Mouse (Mus musculus): Measurements from ENCODE around the gene 0610037L13Rik. TPM values are rescaled to one million over a fixed set of nuclear protein-coding genes. Genes with fewer than 3 reads are reported as not detected.

The 0610037L13Rik gene
- total RNA-seq, 2 experiments from 2014 or later, result 56.6 to 62.9 TPM

DNA sequence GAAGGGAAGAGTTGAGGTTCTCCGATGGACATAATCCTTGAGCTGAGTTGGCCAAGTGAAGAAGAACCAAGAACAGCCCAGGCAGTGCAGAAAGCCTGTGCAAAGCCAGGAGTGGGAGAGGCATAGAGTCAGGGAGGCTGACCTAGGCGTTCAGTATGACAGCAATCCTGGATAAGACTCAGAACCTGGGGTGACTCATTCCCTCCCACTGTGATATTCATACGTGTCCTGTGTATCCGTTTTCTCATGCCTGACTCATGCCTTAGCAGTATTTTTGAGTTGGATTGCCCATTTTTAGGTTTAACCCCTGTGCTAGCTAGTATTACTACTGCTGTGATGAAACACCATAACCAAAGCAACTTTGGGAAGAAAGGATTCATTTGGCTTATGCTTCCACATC, 24.7 kb upstream of the 0610037L13Rik start:
- no peak for DNase-seq (ENCODE audit: extremely low spot score in 1 of 2, low spot score in 2 of 2)
- TF ChIP-seq CTCF (IDR thresholded peaks at IDR 0.05), result no peak
- H3K27ac ChIP-seq, result no peak overlapping the region
- intact Hi-C loops (cut with DNase I), result no loop called here
- H3K4me3 ChIP-seq, result no peak overlapping the region

DNA sequence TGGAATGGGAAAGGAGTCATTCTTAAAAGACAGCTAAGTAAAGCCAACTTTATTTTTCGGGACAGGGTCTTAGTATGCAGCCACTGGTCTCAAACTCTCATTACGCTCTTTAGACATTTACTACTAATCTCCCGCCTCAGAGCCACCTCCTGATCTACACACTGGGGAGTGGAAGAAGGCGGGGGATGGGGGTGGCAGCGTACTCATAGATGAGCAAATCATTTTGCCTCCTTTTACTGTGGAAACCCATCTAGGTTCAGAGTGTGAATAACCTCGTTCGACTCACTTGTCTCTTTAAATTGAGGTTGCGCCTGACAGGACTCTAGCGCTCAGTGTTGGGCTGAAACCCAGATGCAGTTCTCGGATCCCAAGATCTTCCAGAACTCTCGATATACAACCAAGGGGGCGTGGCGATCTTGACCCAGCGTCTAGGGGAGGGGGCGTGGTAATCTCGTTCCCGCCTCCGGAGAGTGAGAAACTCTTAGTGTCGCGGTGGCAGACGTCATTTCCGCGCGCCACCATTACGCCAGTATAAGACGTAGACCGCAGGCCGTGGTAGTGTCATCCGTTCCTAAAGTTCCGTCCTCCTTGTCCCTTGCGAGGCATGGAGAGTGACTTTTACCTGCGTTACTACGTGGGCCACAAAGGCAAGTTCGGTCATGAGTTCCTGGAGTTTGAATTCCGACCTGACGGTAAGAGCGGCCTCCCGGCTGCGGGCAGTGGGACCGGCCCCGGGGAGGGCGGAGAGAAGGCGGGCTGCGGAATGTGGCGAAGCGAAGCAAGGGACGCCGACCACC, 10.2 kb upstream of the 0610037L13Rik start, which contains the start of gene Magoh:
Gene Magoh, plus strand, starts transcription at position 502 of the 797 bp plus-strand sequence.
- Histone ChIP-seq H3K27ac (peak within 1 kb of the TSS; percentile 79), H3K4me3 (peak within 1 kb of the TSS; percentile 86)
- DNase-seq (ENCODE audit: extremely low spot score in 1 of 2, low spot score in 2 of 2), result peak; percentile 96 to 97
- no peak for TF ChIP-seq CTCF (IDR thresholded peaks at IDR 0.05)
- intact Hi-C loops (cut with DNase I), result loop anchor here (1.0 kb wide), 1 partner anchor 10 kb away; the partner anchor contains the start of gene 0610037L13Rik

DNA sequence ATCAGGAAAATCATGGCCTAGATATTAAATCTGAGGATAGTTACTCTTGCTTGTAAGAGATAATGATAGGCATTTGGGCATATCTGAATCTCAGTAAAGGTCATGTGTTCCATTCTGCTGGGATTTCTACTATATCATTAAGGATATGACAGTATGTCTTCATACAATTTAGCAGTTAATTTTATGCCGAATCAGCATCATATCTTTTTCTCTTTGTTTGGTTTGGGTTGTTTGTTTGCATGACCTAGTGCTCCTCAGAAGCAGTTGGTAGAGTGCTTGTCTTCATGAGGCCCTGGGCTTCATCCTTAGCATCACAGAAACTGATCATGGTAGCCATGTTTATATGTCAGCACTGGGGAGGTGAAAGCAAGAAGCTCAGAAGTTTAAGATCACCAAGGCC, 8.0 kb upstream of the 0610037L13Rik start:
- no peak overlapping the region for H3K27ac ChIP-seq
- DNase-seq (ENCODE audit: extremely low spot score in 1 of 2, low spot score in 2 of 2), result no peak
- intact Hi-C loops (cut with DNase I), result no loop called here
- no peak overlapping the region for H3K4me3 ChIP-seq
- no peak for TF ChIP-seq CTCF (IDR thresholded peaks at IDR 0.05)

DNA sequence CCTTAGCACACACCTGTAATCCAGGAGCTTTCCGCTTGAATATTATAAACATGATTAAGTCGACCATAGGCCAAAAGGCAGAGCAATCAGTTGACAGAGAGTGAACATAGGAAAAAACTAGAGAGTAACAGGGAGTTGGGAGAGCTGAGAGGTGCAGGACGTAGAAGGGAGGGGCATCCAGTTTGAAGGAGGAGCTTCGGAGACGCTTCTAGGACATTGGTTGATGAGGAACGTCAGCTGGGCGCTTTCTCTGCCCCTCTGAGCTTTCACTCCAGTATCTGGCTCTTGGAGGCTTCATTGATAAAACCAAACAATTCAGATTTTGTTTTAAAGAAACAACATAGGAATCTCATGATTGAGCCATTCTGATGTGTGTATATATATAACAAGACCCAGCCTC, 3.2 kb upstream of the 0610037L13Rik start:
- DNase-seq (ENCODE audit: extremely low spot score in 1 of 2, low spot score in 2 of 2), result no peak
- Histone ChIP-seq H3K27ac (no peak overlapping the region), H3K4me3 (no peak overlapping the region)
- intact Hi-C loops (cut with DNase I), result loop anchor here (5.0 kb wide), 1 partner anchor 84 kb away; the partner anchor contains the start of gene Lrp8
- TF ChIP-seq CTCF (IDR thresholded peaks at IDR 0.05), result no peak

DNA sequence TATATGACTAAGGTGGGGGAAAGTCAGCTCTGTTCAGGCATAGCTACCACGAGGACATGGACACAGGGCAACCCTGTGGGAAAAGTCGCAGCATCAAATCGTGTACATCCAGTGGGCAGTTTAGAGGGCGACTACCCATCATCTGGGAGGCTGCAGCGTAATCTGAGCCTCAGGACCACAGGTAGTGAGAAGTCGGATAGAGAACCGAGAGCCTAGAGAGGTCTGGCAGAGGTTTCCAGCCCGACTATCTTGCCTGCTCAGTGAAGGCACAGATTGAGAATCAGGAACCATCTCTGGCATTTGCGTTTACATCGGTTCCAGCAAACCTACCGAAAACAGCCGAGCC, 255 bp upstream of the 0610037L13Rik start:
- intact Hi-C loops (cut with DNase I), result loop anchor here (1.0 to 5.0 kb wide), 2 partner anchors 10 to 87 kb away; partner anchors contain the start of genes Lrp8 and Magoh
- H3K4me3 ChIP-seq, result peak overlapping the region; percentile 61
- DNase-seq (ENCODE audit: extremely low spot score in 1 of 2, low spot score in 2 of 2), result no peak
- peak overlapping the region; percentile 94 for H3K27ac ChIP-seq
- no peak for TF ChIP-seq CTCF (IDR thresholded peaks at IDR 0.05)

DNA sequence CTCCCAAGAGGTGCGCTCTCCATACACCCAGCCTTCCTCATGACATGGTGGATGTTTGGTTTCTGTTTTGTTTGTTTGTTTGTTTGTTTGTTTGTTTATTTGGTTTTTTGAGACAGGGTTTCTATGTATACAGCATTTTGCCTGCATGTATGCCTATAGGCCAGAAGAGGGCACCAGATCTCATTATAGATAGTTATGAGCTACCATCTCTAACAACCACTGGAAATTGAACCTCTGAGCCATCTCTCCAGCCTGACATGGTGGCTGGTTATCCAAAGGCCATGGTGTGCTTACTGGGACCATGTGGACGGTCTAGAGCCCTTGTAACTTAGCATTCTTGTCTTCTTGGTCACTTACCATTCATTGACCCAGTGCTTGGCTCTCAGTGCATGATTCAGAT, 3.0 kb downstream of the 0610037L13Rik start:
- no peak for DNase-seq (ENCODE audit: extremely low spot score in 1 of 2, low spot score in 2 of 2)
- intact Hi-C loops (cut with DNase I), result loop anchor here (2.0 to 5.0 kb wide), 3 partner anchors 186 to 435 kb away; partner anchors contain the start of gene Coa7

DNA sequence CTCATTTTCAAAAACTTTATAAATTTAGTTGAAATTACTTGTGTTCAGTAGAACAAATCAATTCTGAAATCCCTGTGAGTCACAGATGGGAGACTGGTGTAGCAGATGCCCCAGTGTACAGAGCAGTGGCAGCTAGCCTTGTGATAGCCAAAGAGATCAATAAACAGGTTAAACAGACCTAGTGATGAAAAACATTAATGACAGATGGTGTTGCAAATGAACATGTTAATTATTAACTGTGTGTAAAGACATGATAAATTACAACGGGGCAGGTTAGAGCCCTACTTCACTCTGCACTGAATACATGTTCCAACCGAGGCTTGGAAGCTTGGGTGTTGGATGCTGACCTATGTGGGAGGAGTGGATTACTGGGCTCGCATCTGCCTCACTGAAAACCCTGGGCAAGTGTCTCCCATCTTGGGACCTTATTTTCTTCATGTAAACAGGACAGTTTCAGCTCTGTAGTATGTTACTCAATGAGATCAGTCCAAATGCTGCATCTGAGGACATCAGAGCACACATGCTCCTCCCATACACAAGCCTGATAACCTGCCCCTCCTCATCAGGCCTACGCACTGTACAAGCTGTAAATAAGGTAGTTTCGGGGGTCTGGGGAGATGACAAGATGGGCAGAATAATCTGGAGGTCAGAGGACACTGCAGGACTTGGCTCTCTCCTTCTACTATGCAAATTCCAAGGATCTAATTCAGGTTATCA, 9.8 kb downstream of the 0610037L13Rik start:
- TF ChIP-seq CTCF (IDR thresholded peaks at IDR 0.05), result no peak
- no peak overlapping the region for H3K27ac ChIP-seq
- DNase-seq (ENCODE audit: extremely low spot score in 1 of 2, low spot score in 2 of 2), result no peak
- intact Hi-C loops (cut with DNase I), result no loop called here
- H3K4me3 ChIP-seq, result no peak overlapping the region

More for the DNA sequence above, 3.0 kb downstream of the 0610037L13Rik start:
- Histone ChIP-seq H3K27ac (no peak overlapping the region), H3K4me3 (no peak overlapping the region)
- TF ChIP-seq CTCF (IDR thresholded peaks at IDR 0.05), result peak; percentile 68

DNA sequence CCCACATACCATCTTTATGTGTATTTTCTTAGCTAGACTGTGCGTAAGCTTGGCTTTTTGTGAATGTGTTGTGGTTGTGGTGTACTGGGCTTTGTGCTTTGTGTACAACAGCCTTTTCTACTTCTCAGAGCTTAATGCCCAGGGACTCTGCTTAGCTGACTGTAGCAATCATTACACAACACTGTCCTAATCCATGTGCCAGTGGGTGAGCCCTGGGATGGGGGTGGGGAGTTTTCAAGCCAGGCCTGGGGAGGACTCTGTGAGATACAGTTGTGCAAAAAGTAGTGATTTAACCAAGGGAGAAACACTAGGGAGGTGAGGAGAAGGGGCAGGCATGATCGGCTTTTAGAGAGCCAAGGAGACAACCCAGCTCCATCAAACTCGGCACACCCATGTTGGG, 10.6 kb downstream of the 0610037L13Rik start:
- no peak for TF ChIP-seq CTCF (IDR thresholded peaks at IDR 0.05)
- H3K4me3 ChIP-seq, result no peak overlapping the region
- no peak for DNase-seq (ENCODE audit: extremely low spot score in 1 of 2, low spot score in 2 of 2)
- no peak overlapping the region for H3K27ac ChIP-seq
- intact Hi-C loops (cut with DNase I), result no loop called here

DNA sequence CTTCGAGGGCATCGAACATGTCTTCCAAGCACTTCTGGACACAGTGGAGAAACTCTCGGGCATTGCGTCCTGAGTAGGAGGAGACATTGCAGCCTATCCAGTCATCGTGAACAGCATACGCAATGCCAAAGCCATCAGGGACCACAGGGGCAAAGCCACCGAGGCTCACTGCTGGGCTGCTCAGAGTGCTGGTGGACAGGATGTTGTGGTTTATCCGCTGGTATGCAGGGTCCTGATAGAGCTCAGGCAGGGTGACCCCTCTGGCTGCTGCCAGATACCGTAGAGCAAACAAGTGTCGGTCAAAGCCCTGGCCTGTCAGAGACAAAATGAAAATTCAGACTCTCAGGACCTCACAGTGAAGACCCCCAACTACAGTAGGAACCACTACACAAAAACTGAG, 14.6 kb downstream of the 0610037L13Rik start:
- TF ChIP-seq CTCF (IDR thresholded peaks at IDR 0.05), result no peak
- no peak for DNase-seq (ENCODE audit: extremely low spot score in 1 of 2, low spot score in 2 of 2)
- no peak overlapping the region for H3K27ac ChIP-seq
- no peak overlapping the region for H3K4me3 ChIP-seq
- intact Hi-C loops (cut with DNase I), result no loop called here

DNA sequence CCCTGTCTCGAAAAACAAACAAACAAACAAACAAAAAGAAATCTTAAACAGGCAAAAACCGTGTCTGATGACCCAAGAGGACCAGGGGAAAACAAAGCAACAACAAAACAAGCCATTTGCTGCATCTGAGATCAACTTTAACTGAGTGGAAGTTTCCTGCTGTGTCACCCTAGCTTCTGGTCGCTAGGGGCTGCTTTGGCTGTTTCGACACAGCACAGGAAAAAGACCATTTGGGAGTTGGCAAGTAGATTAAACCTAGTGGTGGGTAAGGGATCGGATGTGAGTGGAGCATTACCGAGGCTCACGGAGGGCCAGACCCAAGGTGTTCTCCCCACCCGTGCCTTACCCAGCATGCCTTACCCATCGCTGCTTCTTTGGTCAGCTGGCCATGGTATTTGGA, 16.9 kb downstream of the 0610037L13Rik start:
- H3K27ac ChIP-seq, result no peak overlapping the region
- intact Hi-C loops (cut with DNase I), result no loop called here
- no peak for TF ChIP-seq CTCF (IDR thresholded peaks at IDR 0.05)
- no peak overlapping the region for H3K4me3 ChIP-seq
- DNase-seq (ENCODE audit: extremely low spot score in 1 of 2, low spot score in 2 of 2), result no peak

DNA sequence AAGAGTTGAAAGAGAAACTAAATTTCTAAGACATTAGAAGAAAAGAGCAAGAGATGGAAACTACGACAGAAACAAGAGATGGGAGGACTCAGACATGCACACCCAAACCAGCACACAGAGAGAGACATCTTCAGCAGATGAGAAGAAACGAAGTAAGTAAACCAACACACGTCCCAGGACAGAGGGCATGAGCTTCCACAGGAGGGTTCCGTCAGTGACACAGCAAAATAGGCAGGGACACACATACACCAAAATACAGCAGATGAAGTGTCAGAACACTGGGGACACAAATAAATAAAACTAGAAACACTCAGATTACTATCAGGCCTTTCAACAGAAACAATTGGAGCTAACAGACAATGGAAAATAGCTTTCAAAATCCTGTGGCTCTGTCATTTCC, 20.4 kb downstream of the 0610037L13Rik start:
- no peak for DNase-seq (ENCODE audit: extremely low spot score in 1 of 2, low spot score in 2 of 2)
- TF ChIP-seq CTCF (IDR thresholded peaks at IDR 0.05), result no peak
- intact Hi-C loops (cut with DNase I), result no loop called here
- Histone ChIP-seq H3K27ac (no peak overlapping the region), H3K4me3 (no peak overlapping the region)

DNA sequence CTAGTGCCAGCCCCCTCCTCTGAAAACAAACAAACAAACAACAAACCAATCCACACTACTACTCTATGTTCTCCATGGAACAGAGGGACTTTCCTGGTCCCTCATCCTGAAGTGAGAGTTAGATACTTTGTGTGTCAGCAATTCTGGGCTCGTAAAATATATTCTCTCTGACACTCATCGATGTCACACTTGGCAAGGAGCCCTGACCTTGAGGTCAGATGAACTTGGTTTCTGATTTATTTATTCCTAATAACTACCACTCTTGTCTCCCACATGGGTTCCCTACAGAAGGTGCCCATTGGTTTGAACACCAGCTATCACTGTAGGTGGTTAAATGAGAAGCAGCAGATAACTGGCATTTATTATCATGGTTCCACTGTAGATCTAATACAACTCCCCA, 30.7 kb downstream of the 0610037L13Rik start:
- no peak for DNase-seq (ENCODE audit: extremely low spot score in 1 of 2, low spot score in 2 of 2)
- no peak overlapping the region for H3K27ac ChIP-seq
- no peak for TF ChIP-seq CTCF (IDR thresholded peaks at IDR 0.05)
- H3K4me3 ChIP-seq, result no peak overlapping the region
- intact Hi-C loops (cut with DNase I), result no loop called here

Data from left cerebral cortex, adult 2 months (tissue).